Mouse (Mus musculus) WW6 (cell line): Measurements from ENCODE around the gene Aldh8a1.
"Not testable (repeated sequence)": the region's sequence is repeated elsewhere in the genome, so short reads cannot be mapped to it uniquely, and the experiment has no call there.

Experiments
- DNase-seq: peaks from one replicate; pipeline ENCODE4 v3.0.0-alpha.2; 2013; ENCODE audit warnings: low read depth, low spot score

The Aldh8a1 gene

DNA sequence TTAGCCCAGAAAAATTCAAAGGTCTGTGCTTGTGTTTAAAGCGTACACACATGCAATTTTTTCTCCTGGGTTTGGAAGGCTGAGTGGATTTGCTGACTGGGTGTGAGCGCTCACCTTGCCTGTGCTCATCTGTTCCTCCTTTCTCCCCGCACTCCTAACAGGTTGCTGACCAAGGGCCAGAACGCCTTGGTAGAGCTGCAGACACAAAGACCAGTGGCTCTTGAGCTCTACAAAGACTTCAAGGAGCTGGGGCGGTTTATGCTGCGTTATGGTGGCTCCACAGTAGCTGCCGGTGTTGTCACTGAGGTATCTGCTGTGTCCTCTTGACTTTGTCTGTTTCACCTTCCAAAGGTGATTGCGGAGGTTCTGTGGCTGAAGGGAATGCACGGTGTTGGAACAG lies 9.6 kb upstream of the Aldh8a1 start:
- no peak for DNase-seq

GRCm38 (mm10) chr10:21369586-21369985 lies 7.5 kb upstream of the Aldh8a1 start:
- no peak for DNase-seq

DNA sequence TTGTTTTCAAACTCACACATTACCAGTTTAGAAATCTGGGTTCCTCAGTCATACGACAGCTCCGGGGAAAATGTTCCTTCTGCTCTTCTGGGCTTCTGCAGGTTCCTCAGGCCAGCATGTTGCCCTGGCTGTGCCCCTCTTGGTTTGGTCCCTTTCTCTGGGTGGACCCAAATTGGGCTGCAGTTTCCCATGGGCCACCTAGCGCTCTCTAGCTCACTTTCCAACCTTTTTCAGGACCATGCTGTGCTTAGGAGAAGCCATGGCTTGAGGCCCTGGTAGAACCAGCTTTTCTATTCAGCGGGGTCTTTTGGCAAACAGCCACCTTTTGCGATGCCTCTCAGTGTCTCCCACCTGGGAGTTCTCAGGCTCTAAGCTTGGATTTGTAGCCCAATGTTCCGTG lies 4.8 kb upstream of the Aldh8a1 start:
- no peak for DNase-seq

DNA sequence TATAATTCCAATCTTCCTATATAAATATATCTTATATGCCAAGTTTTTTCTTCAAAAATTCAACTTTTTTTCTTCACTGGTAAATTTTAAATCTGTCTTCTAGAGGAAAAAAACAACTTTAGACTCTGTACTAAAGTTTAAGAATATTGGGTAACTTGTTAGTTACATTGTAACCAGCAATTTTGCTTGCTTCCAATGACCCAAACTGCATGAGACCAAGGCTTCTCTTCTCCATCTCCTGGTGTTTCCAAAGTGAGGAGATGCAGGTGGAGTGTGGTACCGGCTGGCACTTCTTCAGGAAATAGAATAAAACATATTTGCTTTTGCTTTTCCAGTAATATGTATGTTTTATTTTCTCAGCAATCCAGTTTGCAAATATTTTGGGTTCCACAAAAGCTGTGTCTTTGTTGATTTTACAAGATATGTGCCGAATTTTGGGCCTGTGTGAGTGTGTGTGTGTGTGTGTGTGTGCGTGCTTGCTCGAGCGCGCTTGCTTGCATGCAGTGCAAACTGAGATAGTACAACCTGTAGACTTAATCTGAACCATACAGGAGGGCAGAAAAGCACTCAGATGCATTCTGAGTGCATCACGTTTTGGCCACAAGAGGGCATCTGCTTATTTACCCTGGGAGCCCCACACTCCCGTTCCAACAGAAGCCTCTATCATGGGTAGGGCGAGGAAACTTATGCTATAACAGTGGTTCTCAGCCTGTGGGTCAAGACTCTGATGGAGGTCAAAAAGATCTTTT lies 1.3 kb downstream of the Aldh8a1 start:
- peak; percentile 34 for DNase-seq

DNA sequence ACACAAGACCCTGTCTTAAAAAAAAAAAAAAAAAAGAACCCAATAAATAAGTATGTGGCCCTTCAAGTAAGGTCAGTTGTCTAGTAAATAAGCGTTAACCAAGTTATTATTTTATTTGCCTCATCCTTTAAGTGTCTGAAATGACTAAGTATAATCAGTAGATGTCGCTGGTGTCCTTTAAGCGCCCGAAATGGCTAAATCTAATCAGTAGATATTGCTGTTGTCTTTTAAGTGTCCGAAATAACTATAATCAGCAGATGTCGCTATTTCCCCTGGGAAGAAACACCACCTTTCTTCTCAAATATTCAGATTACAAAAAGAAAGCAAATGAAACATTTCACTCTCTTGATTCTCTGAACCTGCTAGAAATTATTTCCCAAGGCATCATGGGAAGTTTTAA lies 5.8 kb downstream of the Aldh8a1 start:
- DNase-seq = no peak

- DNase-seq = no peak
These were observed 8.1 kb downstream of the Aldh8a1 start for GRCm38 (mm10) chr10:21385111-21385663.

- DNase-seq = no peak
These were observed 12.0 kb downstream of the Aldh8a1 start for GRCm38 (mm10) chr10:21389075-21389474.

GRCm38 (mm10) chr10:21390440-21390839 lies 13.3 kb downstream of the Aldh8a1 start:
- DNase-seq = no peak

DNA sequence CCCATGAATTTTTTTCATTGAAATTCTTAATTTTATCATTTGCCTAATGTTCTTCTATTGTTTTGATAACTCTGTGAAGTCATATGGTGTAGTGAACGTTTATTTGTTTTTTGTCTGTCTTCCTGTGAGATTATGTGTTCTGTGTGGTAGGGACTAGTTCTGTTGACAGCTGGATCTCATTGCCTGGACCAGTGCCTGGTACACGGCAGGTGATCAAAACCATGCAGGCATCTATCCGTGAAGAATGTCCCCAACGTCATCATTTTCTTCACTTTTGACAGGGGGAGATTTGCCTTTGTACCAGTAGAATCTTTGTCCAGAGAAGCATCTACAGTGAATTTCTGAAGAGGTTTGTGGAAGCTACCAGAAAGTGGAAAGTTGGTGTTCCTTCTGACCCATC lies 14.2 kb downstream of the Aldh8a1 start:
- DNase-seq = no peak

DNA sequence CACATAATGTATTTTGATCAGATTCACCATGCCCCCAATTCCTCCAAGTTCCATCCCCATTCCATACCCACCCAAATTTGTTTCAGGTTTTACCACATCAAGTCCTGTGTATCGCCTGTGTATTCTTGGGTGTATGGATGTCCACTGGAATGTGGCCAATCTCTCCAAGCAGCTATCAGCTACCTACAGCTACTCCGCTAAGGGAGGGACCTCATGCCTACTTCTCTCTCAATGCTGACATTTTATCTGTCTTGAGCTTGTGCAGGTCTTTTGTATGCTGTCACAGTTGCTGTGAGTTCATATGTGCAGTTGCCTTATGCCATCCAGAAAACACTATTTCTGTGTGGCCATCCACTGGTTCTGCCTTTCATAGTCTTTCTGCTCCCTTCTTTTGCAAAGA lies 16.3 kb downstream of the Aldh8a1 start:
- no peak for DNase-seq

- DNase-seq = no peak
These were observed 18.5 kb downstream of the Aldh8a1 start for GRCm38 (mm10) chr10:21395426-21396139.

GRCm38 (mm10) chr10:21398873-21399425 lies 21.9 kb downstream of the Aldh8a1 start:
- not testable (repeated sequence) for DNase-seq

GRCm38 (mm10) chr10:21399622-21400021 lies 22.5 kb downstream of the Aldh8a1 start:
- no peak for DNase-seq

DNA sequence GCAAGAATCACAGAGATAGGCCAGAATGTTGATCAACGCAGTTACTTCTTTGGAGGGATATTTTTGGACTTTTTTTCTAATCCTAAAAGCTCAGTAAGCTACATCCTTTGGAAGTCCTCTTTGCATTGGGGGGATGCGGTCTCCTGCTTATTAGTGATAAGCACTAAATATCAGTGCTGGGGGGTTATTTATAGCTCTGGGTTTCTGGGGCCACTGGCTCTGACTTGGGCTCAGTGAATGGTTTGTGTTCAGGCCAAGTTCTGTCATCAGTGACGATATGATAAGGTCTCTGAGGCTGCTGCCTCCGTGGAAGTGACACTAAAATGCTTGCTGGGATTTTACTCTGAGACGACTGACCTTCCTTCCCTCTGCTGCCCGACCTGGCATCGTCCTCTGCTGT lies 22.9 kb downstream of the Aldh8a1 start:
- DNase-seq = no peak

DNA sequence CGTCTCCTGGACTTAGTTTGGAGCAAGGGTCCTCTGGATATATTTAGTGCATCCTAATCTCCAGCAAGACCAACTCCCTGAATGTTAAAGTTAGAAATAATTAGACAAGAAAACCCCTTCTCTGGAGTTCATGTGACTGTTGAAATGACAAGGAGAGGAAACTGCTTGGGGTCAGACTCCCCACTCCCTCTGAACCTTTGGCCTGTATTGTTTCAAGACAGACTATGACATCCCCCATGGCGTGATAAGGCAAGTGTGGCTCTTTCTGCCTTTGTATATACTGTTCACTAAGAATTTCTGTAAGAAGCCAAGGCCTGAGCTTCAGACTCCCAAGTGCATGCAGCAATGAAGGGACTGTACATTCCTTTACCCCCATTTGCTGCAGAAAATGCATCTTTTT lies 23.4 kb downstream of the Aldh8a1 start:
- no peak for DNase-seq

DNA sequence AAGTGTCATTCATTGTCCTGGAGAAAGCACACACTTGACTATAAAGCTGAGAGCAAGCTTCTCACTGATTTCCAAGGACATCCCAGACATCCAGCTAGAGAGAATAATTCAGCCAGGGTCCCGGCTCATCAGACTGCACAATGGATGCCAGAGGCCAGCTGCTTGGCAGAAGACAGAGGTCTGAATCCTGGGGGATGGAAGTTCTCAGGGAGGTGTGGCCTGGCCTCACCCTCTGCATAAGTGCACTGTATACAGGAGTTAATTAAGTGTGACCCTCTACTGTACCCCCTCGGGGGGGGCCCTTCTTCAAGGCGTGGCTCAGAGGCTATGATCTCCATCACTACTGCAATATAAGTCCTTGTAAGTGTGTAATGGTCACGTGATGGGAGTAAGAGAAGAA lies 24.2 kb downstream of the Aldh8a1 start:
- DNase-seq = no peak

DNA sequence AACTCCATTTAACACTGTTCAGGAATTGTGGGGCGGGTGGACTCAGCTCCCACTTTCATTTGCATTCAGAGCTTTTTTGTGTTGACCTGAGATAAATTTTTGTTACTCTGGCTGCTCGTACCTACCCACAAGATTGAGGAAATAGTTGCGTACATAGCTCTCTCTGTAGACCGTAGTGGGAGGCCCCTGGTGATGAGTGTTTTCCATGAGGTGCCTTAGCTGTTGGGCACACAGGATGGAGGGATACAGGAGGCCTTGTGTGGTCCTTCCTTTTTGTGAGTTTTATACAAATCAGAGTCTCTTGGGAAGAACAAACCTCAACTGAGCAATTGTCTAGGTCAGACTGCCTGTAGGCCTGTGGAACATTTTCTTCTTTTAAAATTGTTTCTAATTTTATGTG lies 27.7 kb downstream of the Aldh8a1 start:
- no peak for DNase-seq

DNA sequence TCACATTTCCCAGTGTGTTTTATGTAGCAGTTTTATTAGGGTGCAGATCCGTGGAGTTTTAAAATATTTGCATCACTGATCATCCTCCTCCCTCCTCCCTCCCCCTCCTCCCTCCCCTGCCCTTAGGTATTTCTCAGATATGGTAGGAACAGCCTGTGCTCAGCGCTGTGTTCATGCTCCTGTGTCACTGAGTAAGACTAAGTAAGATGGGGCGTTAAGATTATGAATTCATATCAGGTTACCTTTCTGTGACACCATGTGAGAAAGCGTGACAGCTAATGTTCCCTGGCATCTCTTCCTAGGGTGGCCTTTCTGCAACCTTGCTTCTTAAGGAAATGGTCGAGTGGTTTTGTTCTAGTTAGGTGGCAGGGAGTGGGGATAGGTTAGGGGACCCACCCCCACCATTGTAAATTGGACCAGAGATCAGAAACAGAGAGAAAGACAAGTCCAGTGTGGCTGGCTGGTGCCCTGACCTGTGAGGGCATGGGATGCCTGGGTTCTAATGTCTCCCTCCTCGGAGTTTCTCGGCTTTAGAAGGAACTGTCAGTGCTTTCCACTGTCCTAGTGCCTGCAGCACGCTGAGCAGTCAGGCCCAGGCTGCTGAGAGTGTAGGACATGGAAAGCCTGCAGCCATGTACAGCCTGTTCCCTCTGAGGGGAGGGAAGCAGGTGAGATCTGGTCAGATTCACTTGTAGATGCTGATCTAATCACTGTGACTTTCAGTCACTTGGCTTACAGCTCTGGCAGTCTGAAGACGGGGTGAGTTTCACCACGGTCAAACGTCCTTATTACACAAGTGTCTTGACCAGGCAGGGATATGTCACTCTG lies 28.8 kb downstream of the Aldh8a1 start:
- no peak for DNase-seq

DNA sequence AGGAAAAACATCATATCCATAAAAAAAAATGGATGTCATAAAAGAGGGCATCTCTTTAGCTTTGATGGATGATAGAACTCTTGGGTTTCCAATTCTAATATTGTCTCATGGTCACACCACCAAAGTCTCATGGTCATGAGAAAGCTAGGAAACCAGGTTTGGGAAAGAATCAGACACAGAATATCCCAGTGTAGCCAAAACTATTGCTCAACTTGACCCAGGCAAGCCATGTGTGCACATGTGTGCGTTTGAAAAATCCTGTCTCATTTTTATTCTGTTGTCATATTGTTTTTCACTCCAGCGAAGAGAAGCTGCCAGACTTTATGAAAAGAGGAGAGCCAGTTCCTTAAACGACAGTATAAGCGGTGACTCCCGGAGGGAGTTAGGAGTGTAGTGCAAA lies 33.6 kb downstream of the Aldh8a1 start:
- DNase-seq = no peak

- no peak for DNase-seq
These were observed 34.6 kb downstream of the Aldh8a1 start for GRCm38 (mm10) chr10:21411621-21412205.

GRCm38 (mm10) chr10:21415031-21415430 lies 37.9 kb downstream of the Aldh8a1 start:
- no peak for DNase-seq
